Mouse (Mus musculus) forebrain, embryonic 12.5 days (tissue): Measurements from ENCODE around the gene Atp2c2. TPM values are rescaled to one million over a fixed set of nuclear protein-coding genes. Genes with fewer than 3 reads are reported as not detected.

Experiments used
- ATAC-seq: fragments of 200-750 bp; cut with Nextera tagmentation; 2 replicates; pipeline ENCODE4 v1.8.0; 2017; ENCODE audit warnings: moderate TSS enrichment; ENCODE audit not compliant: low FRiP score
- H3K27ac ChIP-seq: fragments of 300-500 bp; sonication (generic); 2 replicates; pipeline ENCODE4 v1.5.1; 2016; ENCODE audit warnings: mild to moderate bottlenecking
- H3K27me3 ChIP-seq: fragments of 300-500 bp; sonication (generic); 2 replicates; pipeline ENCODE4 v1.6.1; 2016; ENCODE audit warnings: mild to moderate bottlenecking
- H3K36me3 ChIP-seq: fragments of 300-500 bp; sonication (generic); replicated peaks from 2 replicates; pipeline ENCODE4 v1.6.1; 2016; ENCODE audit warnings: mild to moderate bottlenecking
- H3K4me1 ChIP-seq: fragments of 300-500 bp; sonication (generic); 2 replicates; pipeline ENCODE4 v1.6.1; 2016
- H3K4me2 ChIP-seq: fragments of 300-500 bp; sonication (generic); 2 replicates; pipeline ENCODE4 v1.6.1; 2016; ENCODE audit warnings: mild to moderate bottlenecking, moderate library complexity
- H3K4me3 ChIP-seq: fragments of 300-500 bp; sonication (generic); replicated peaks from 2 replicates; pipeline ENCODE4 v1.5.1; 2016; ENCODE audit warnings: mild to moderate bottlenecking
- H3K9ac ChIP-seq: fragments of 300-500 bp; sonication (generic); 2 replicates; pipeline ENCODE4 v1.6.1; 2016; ENCODE audit warnings: mild to moderate bottlenecking
- H3K9me3 ChIP-seq: fragments of 300-500 bp; sonication (generic); 2 replicates; pipeline ENCODE4 v1.6.1; 2016
- WGBS: fragments of 180-500 bp; shearing (Covaris S2); methylation state at CpG from one replicate; pipeline ENCODE4 v1.1.7; 2016; 5-methylcytosine and 5-hydroxymethylcytosine counted together
- polyA plus RNA-seq: library from polyadenylated mRNA; unstranded; fragments of >200 nt; fragmentation: Nextera tagmentation; extraction: Ambion mirVana; gene quantifications from 2 replicates; pipeline ENCODE4 v1.2.1, GENCODE M21; 2016

Atp2c2 gene
- polyA plus RNA-seq, 1 experiment from 2014 or later: 0.87 TPM

- Histone ChIP-seq H3K4me1 (peaks cover 16% of the 10 kb centered on the region), H3K9me3 (no peaks in the 10 kb centered on the region), H3K27ac (no peak overlapping the region), H3K4me3 (no peak overlapping the region), H3K36me3 (no peaks in the 10 kb centered on the region), H3K27me3 (0 out of 2 replicates have a peak, but pooled peaks cover 3% of the 10 kb centered on the region), H3K9ac (no peak overlapping the region), H3K4me2 (no peak overlapping the region)
- ATAC-seq: no peak
- WGBS: 78% methylated on average over 10 of the region's 11 CpGs
Observed at GRCm38 (mm10) chr8:119673976-119674555, 25.7 kb upstream of the Atp2c2 start.

GRCm38 (mm10) chr8:119675457-119675856 is 24.4 kb upstream of the Atp2c2 start:
- Histone ChIP-seq H3K4me2 (no peak overlapping the region), H3K4me3 (no peak overlapping the region), H3K9me3 (no peaks in the 10 kb centered on the region), H3K27me3 (peaks cover 5% of the 10 kb centered on the region; the same call in 1 of the 2 replicates), H3K36me3 (no peaks in the 10 kb centered on the region), H3K9ac (no peak overlapping the region), H3K27ac (no peak overlapping the region), H3K4me1 (peaks cover 18% of the 10 kb centered on the region)
- WGBS: 55% methylated on average over 5 of the region's 5 CpGs
- no peak for ATAC-seq

GRCm38 (mm10) chr8:119676389-119676788 is 23.4 kb upstream of the Atp2c2 start:
- H3K36me3 ChIP-seq: no peaks in the 10 kb centered on the region
- no peak overlapping the region for H3K4me2 ChIP-seq
- no peak for ATAC-seq
- H3K9me3 ChIP-seq: no peaks in the 10 kb centered on the region
- no peak overlapping the region for H3K4me3 ChIP-seq
- H3K27ac ChIP-seq: no peak overlapping the region
- no peak overlapping the region for H3K9ac ChIP-seq
- 23% methylated on average over 8 of the region's 8 CpGs for WGBS
- H3K4me1 ChIP-seq: peaks cover 18% of the 10 kb centered on the region
- peaks cover 12% of the 10 kb centered on the region; the same call in 1 of the 2 replicates for H3K27me3 ChIP-seq

- H3K36me3 ChIP-seq: no peaks in the 10 kb centered on the region
- H3K4me3 ChIP-seq: peak overlapping the region; percentile 24
- WGBS: 5% methylated on average over 18 of the region's 18 CpGs
- peaks cover 18% of the 10 kb centered on the region for H3K4me1 ChIP-seq
- no peak overlapping the region for H3K9ac ChIP-seq
- no peak overlapping the region for H3K27ac ChIP-seq
- H3K27me3 ChIP-seq: peaks cover 9% of the 10 kb centered on the region; the same call in 1 of the 2 replicates
- ATAC-seq: peak; percentile 76
- H3K4me2 ChIP-seq: peak overlapping the region; percentile 49
- no peaks in the 10 kb centered on the region for H3K9me3 ChIP-seq
Observed at GRCm38 (mm10) chr8:119678138-119678843, 21.5 kb upstream of the Atp2c2 start.

- H3K9ac ChIP-seq: no peak overlapping the region
- no peaks in the 10 kb centered on the region for H3K9me3 ChIP-seq
- no peak overlapping the region for H3K27ac ChIP-seq
- no peak overlapping the region for H3K4me2 ChIP-seq
- ATAC-seq: no peak
- 67% methylated on average over 14 of the region's 14 CpGs for WGBS
- H3K4me3 ChIP-seq: no peak overlapping the region
- peaks cover 18% of the 10 kb centered on the region for H3K4me1 ChIP-seq
- peaks cover 9% of the 10 kb centered on the region; the same call in 1 of the 2 replicates for H3K27me3 ChIP-seq
- no peaks in the 10 kb centered on the region for H3K36me3 ChIP-seq
Observed at GRCm38 (mm10) chr8:119679184-119679583, 20.6 kb upstream of the Atp2c2 start.

- 77% methylated on average over 6 of the region's 6 CpGs for WGBS
- no peak overlapping the region for H3K27ac ChIP-seq
- no peak overlapping the region for H3K9ac ChIP-seq
- H3K4me2 ChIP-seq: no peak overlapping the region
- no peaks in the 10 kb centered on the region for H3K36me3 ChIP-seq
- no peaks in the 10 kb centered on the region for H3K9me3 ChIP-seq
- no peak overlapping the region for H3K4me3 ChIP-seq
- peaks cover 17% of the 10 kb centered on the region for H3K4me1 ChIP-seq
- H3K27me3 ChIP-seq: peaks cover 14% of the 10 kb centered on the region; the same call in 1 of the 2 replicates
- no peak for ATAC-seq
Observed at GRCm38 (mm10) chr8:119690602-119691001, 9.2 kb upstream of the Atp2c2 start.

- Histone ChIP-seq H3K36me3 (no peaks in the 10 kb centered on the region), H3K4me2 (no peak overlapping the region), H3K9me3 (no peaks in the 10 kb centered on the region), H3K27ac (no peak overlapping the region), H3K9ac (no peak overlapping the region), H3K4me3 (no peak overlapping the region), H3K4me1 (peaks cover 14% of the 10 kb centered on the region), H3K27me3 (peaks cover 14% of the 10 kb centered on the region; the same call in 1 of the 2 replicates)
- 80% methylated on average over 4 of the region's 4 CpGs for WGBS
- no peak for ATAC-seq
Observed at GRCm38 (mm10) chr8:119691989-119692388, 7.8 kb upstream of the Atp2c2 start.

GRCm38 (mm10) chr8:119694696-119695095 is 5.1 kb upstream of the Atp2c2 start:
- Histone ChIP-seq H3K27ac (no peak overlapping the region), H3K9me3 (no peaks in the 10 kb centered on the region), H3K9ac (no peak overlapping the region), H3K4me1 (0 out of 2 replicates have a peak, but pooled peaks cover 2% of the 10 kb centered on the region), H3K36me3 (no peaks in the 10 kb centered on the region), H3K4me3 (no peak overlapping the region), H3K27me3 (peaks cover 36% of the 10 kb centered on the region), H3K4me2 (no peak overlapping the region)
- no peak for ATAC-seq
- WGBS: 79% methylated on average over 7 of the region's 7 CpGs

GRCm38 (mm10) chr8:119697163-119697562 is 2.6 kb upstream of the Atp2c2 start:
- no peaks in the 10 kb centered on the region for H3K36me3 ChIP-seq
- WGBS: 84% methylated on average over 2 of the region's 2 CpGs
- ATAC-seq: no peak
- no peak overlapping the region for H3K4me2 ChIP-seq
- H3K4me1 ChIP-seq: 0 out of 2 replicates have a peak, but pooled peaks cover 4% of the 10 kb centered on the region
- H3K27me3 ChIP-seq: peaks cover 61% of the 10 kb centered on the region
- no peak overlapping the region for H3K4me3 ChIP-seq
- no peaks in the 10 kb centered on the region for H3K9me3 ChIP-seq
- H3K27ac ChIP-seq: no peak overlapping the region
- no peak overlapping the region for H3K9ac ChIP-seq

GRCm38 (mm10) chr8:119698960-119699359 is 849 bp upstream of the Atp2c2 start:
- Histone ChIP-seq H3K36me3 (no peaks in the 10 kb centered on the region), H3K4me2 (no peak overlapping the region), H3K9ac (no peak overlapping the region), H3K9me3 (no peaks in the 10 kb centered on the region), H3K4me1 (0 out of 2 replicates have a peak, but pooled peaks cover 4% of the 10 kb centered on the region), H3K4me3 (no peak overlapping the region), H3K27ac (no peak overlapping the region), H3K27me3 (peaks cover 65% of the 10 kb centered on the region)
- no peak for ATAC-seq
- WGBS: 2% methylated on average over 12 of the region's 12 CpGs

- Histone ChIP-seq H3K27me3 (peaks cover 49% of the 10 kb centered on the region), H3K4me3 (no peak overlapping the region), H3K4me2 (no peak overlapping the region), H3K36me3 (no peaks in the 10 kb centered on the region), H3K9me3 (no peaks in the 10 kb centered on the region), H3K9ac (no peak overlapping the region), H3K27ac (no peak overlapping the region), H3K4me1 (0 out of 2 replicates have a peak, but pooled peaks cover 4% of the 10 kb centered on the region)
- ATAC-seq: no peak
- 83% methylated on average over 7 of the region's 7 CpGs for WGBS
Observed at GRCm38 (mm10) chr8:119702965-119703364, 3.2 kb downstream of the Atp2c2 start.

GRCm38 (mm10) chr8:119707146-119707545 is 7.3 kb downstream of the Atp2c2 start:
- WGBS: 89% methylated on average over 9 of the region's 9 CpGs
- Histone ChIP-seq H3K27ac (no peak overlapping the region), H3K4me2 (no peak overlapping the region), H3K4me3 (no peak overlapping the region), H3K27me3 (peaks cover 8% of the 10 kb centered on the region), H3K9me3 (no peaks in the 10 kb centered on the region), H3K4me1 (peaks cover 9% of the 10 kb centered on the region; the same call in 1 of the 2 replicates), H3K9ac (no peak overlapping the region), H3K36me3 (no peaks in the 10 kb centered on the region)
- ATAC-seq: no peak
